Mouse (Mus musculus) liver, postnatal 0 days (tissue): ENCODE data around the gene Abcc10. TPM values are rescaled to one million over a fixed set of nuclear protein-coding genes. Genes with fewer than 3 reads are reported as not detected.

ENCODE experiments used
- ATAC-seq: fragments of 200-750 bp; cut with Nextera tagmentation; 2 replicates; pipeline ENCODE4 v1.8.0; 2017; ENCODE audit warnings: mild to moderate bottlenecking, moderate library complexity
- DNase-seq: peaks from one replicate; pipeline ENCODE4 v3.0.0-alpha.2; 2016
- H3K27ac ChIP-seq: fragments of 300-500 bp; sonication (generic); 2 replicates; pipeline ENCODE4 v1.5.1; 2014; ENCODE audit warnings: antibody characterized with exemption, moderate library complexity, mild to moderate bottlenecking, low read depth
- H3K27me3 ChIP-seq: fragments of 300-500 bp; sonication (generic); 2 replicates; pipeline ENCODE4 v1.6.1; 2014; ENCODE audit warnings: low read length, control low read depth, mixed read lengths; ENCODE audit not compliant: insufficient read depth
- H3K36me3 ChIP-seq: fragments of 300-500 bp; sonication (generic); replicated peaks from 2 replicates; pipeline ENCODE4 v1.6.1; 2014; ENCODE audit warnings: mild to moderate bottlenecking, control low read depth, low read length, moderate library complexity, mixed read lengths; ENCODE audit not compliant: insufficient read depth
- H3K4me1 ChIP-seq: fragments of 300-500 bp; sonication (generic); 2 replicates; pipeline ENCODE4 v1.6.1; 2014; ENCODE audit warnings: antibody characterized with exemption, mild to moderate bottlenecking, control low read depth; ENCODE audit not compliant: insufficient read depth
- H3K4me2 ChIP-seq: fragments of 300-500 bp; sonication (generic); 2 replicates; pipeline ENCODE4 v1.6.1; 2014; ENCODE audit warnings: low read depth, mild to moderate bottlenecking, low read length, moderate library complexity, mixed read lengths
- H3K4me3 ChIP-seq: fragments of 300-500 bp; sonication (generic); 2 replicates; pipeline ENCODE4 v1.5.1; 2014; ENCODE audit warnings: low read depth, low read length
- H3K9ac ChIP-seq: fragments of 300-500 bp; sonication (generic); replicated peaks from 2 replicates; pipeline ENCODE4 v1.6.1; 2014; ENCODE audit warnings: mild to moderate bottlenecking, moderate library complexity
- H3K9me3 ChIP-seq: fragments of 300-500 bp; sonication (generic); 2 replicates; pipeline ENCODE4 v1.6.1; 2016; ENCODE audit warnings: mild to moderate bottlenecking, control low read depth, low read length, mixed read lengths
- CTCF ChIP-seq: sonication (generic); IDR thresholded peaks from 2 replicates; pipeline ENCODE4 v1.5.1; 2016; ENCODE audit warnings: antibody characterized with exemption, low read depth
- EP300 ChIP-seq: IDR thresholded peaks from 2 replicates; pipeline ENCODE4 v1.6.1; 2016; ENCODE audit warnings: antibody characterized with exemption, low read depth, mild to moderate bottlenecking
- WGBS: fragments of 180-500 bp; shearing (Covaris S2); extraction: QIAGEN DNeasy Blood & Tissue Kit; methylation state at CpG from one replicate; pipeline ENCODE4 v1.1.7; 2014; ENCODE audit not compliant: insufficient replicate concordance; 5-methylcytosine and 5-hydroxymethylcytosine counted together
- polyA plus RNA-seq: library from polyadenylated mRNA; unstranded; fragments of >200 nt; fragmentation: Nextera tagmentation; extraction: Ambion mirVana; gene quantifications from 2 replicates; pipeline ENCODE4 v1.2.1, GENCODE M21; 2015

Abcc10 gene
- polyA plus RNA-seq, 1 experiment from 2014 or later = 1.5 TPM

GRCm38 (mm10) chr17:46273803-46274236 is 54.3 kb downstream of the Abcc10 start:
- 79% methylated on average over 1 of the region's 1 CpGs for WGBS
- no peak for ATAC-seq

DNA sequence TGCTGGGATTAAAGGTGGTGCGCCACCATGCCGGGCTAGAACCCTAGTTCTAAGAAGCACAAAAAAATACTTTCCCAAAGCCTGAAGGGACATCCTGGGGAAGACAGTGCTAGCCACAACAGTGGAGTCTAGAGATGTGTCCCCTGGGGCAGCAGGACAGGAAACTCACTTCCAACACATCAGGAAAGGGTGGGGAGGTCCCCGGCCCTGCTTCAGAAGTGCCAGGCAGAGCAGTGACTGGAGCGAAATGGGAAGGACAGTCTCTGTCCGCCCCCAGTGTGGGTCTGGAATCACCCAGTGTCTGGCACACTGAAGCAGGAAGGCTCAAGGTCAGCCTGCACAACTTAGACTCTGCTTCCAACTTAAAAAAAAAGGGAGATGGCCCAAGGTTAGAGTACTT is 55.5 kb downstream of the Abcc10 start:
- no peak overlapping the region for H3K27ac ChIP-seq
- DNase-seq (no peak), ATAC-seq (no peak)
- TF ChIP-seq CTCF (no peak), EP300 (no peak)
- no peaks in the 10 kb centered on the region for H3K4me1 ChIP-seq
- H3K4me2 ChIP-seq = no peak overlapping the region
- H3K9ac ChIP-seq = no peak overlapping the region
- H3K36me3 ChIP-seq = peaks cover 34% of the 10 kb centered on the region
- no peak overlapping the region for H3K4me3 ChIP-seq
- no peaks in the 10 kb centered on the region for H3K9me3 ChIP-seq
- WGBS = 79% methylated on average over 5 of the region's 5 CpGs
- no peaks in the 10 kb centered on the region for H3K27me3 ChIP-seq

More at GRCm38 (mm10) chr17:46273803-46274236, 54.3 kb downstream of the Abcc10 start:
- no peaks in the 10 kb centered on the region for H3K9me3 ChIP-seq
- no peak for DNase-seq
- no peak overlapping the region for H3K27ac ChIP-seq
- TF ChIP-seq EP300 (no peak), CTCF (no peak)
- peaks cover 42% of the 10 kb centered on the region for H3K36me3 ChIP-seq
- H3K9ac ChIP-seq = no peak overlapping the region
- no peak overlapping the region for H3K4me2 ChIP-seq
- H3K4me1 ChIP-seq = no peaks in the 10 kb centered on the region
- no peaks in the 10 kb centered on the region for H3K27me3 ChIP-seq
- H3K4me3 ChIP-seq = no peak overlapping the region

- no peak for ATAC-seq
- H3K4me1 ChIP-seq = no peaks in the 10 kb centered on the region
- DNase-seq = no peak
- H3K27me3 ChIP-seq = no peaks in the 10 kb centered on the region
- no peak overlapping the region for H3K4me2 ChIP-seq
- 89% methylated on average over 2 of the region's 2 CpGs for WGBS
- no peak overlapping the region for H3K9ac ChIP-seq
- H3K36me3 ChIP-seq = peaks cover 27% of the 10 kb centered on the region
- H3K9me3 ChIP-seq = no peaks in the 10 kb centered on the region
- TF ChIP-seq EP300 = no peak
- TF ChIP-seq CTCF = no peak
- H3K4me3 ChIP-seq = no peak overlapping the region
- no peak overlapping the region for H3K27ac ChIP-seq
Measured at GRCm38 (mm10) chr17:46272058-46272457, 56.1 kb downstream of the Abcc10 start.

- no peak overlapping the region for H3K4me3 ChIP-seq
- TF ChIP-seq CTCF = no peak
- no peak for TF ChIP-seq EP300
- ATAC-seq (no peak), DNase-seq (no peak)
- no peak overlapping the region for H3K4me2 ChIP-seq
- H3K4me1 ChIP-seq = 0 out of 2 replicates have a peak, but pooled peaks cover 3% of the 10 kb centered on the region
- H3K9me3 ChIP-seq = no peaks in the 10 kb centered on the region
- no peak overlapping the region for H3K27ac ChIP-seq
- H3K9ac ChIP-seq = no peak overlapping the region
- H3K36me3 ChIP-seq = peaks cover 30% of the 10 kb centered on the region
- no peaks in the 10 kb centered on the region for H3K27me3 ChIP-seq
- WGBS = 84% methylated on average over 19 of the region's 19 CpGs
Measured at GRCm38 (mm10) chr17:46269771-46270534, 58.2 kb downstream of the Abcc10 start.

GRCm38 (mm10) chr17:46268026-46268720 is 60.0 kb downstream of the Abcc10 start:
- DNase-seq = no peak
- WGBS = 72% methylated on average over 10 of the region's 10 CpGs
- Histone ChIP-seq H3K9ac (no peak overlapping the region), H3K36me3 (peaks cover 42% of the 10 kb centered on the region), H3K4me3 (no peak overlapping the region), H3K4me2 (no peak overlapping the region), H3K4me1 (0 out of 2 replicates have a peak, but pooled peaks cover 3% of the 10 kb centered on the region), H3K27ac (no peak overlapping the region), H3K27me3 (no peaks in the 10 kb centered on the region), H3K9me3 (no peaks in the 10 kb centered on the region)
- no peak for TF ChIP-seq EP300
- no peak for TF ChIP-seq CTCF
- no peak for ATAC-seq

DNA sequence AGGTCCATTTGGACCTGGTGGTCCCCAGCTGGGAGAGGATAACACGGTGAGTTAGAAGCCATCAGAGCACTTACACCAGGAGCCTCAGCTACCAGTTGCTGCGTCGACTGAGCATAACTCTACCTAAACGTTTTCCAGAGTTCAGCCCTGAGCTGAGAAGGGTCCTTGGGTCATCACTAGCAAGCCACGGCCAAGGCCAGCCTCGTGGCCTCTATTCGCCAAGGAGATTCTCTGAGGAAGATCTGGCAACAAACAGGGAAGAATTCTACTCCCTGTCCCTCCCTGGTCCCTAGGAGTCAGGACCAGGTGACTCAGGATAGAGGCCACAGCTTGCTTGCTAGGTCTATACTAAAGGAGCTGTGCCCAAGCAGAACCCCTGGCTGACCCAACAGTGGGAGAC is 60.6 kb downstream of the Abcc10 start:
- WGBS = 72% methylated on average over 7 of the region's 7 CpGs
- H3K36me3 ChIP-seq = peaks cover 48% of the 10 kb centered on the region
- no peak overlapping the region for H3K4me2 ChIP-seq

More for the DNA sequence above, 60.6 kb downstream of the Abcc10 start:
- no peaks in the 10 kb centered on the region for H3K27me3 ChIP-seq
- H3K27ac ChIP-seq = no peak overlapping the region
- TF ChIP-seq EP300 (no peak), CTCF (no peak)
- DNase-seq = no peak
- H3K9ac ChIP-seq = no peak overlapping the region
- ATAC-seq = no peak
- 0 out of 2 replicates have a peak, but pooled peaks cover 3% of the 10 kb centered on the region for H3K4me1 ChIP-seq
- no peak overlapping the region for H3K4me3 ChIP-seq
- H3K9me3 ChIP-seq = no peaks in the 10 kb centered on the region
